Mouse (Mus musculus) layer of hippocampus, postnatal 14 days (tissue): Measurements from ENCODE around the gene Sult2b1. TPM values are rescaled to one million over a fixed set of nuclear protein-coding genes. Genes with fewer than 3 reads are reported as not detected.

Source experiments
- DNase-seq, 2 experiments: peaks; one replicate each; pipeline ENCODE4 v3.0.0; 2021 to 2022; ENCODE audit warnings: low spot score in 2 of 2, mixed read lengths in 1 of 2
- total RNA-seq, 2 experiments: library from RNA; stranded (reverse); gene quantifications; 2 replicates each; pipeline ENCODE4 v1.2.3; 2021

Sult2b1 gene
- total RNA-seq, 2 experiments from 2014 or later = 8.7 to 12.0 TPM

GRCm38 (mm10) chr7:45730727-45731431, 53.6 kb downstream of the Sult2b1 start:
- DNase-seq = no peak

GRCm38 (mm10) chr7:45727625-45728024, 56.8 kb downstream of the Sult2b1 start:
- DNase-seq = no peak

GRCm38 (mm10) chr7:45726419-45726818, 58.0 kb downstream of the Sult2b1 start:
- DNase-seq = no peak

GRCm38 (mm10) chr7:45725713-45726112, 58.8 kb downstream of the Sult2b1 start, which contains the start of gene Spaca4:
Spaca4 (minus strand) TSS chr7:45725813.
- no peak for DNase-seq

GRCm38 (mm10) chr7:45725151-45725550, 59.3 kb downstream of the Sult2b1 start:
- no peak for DNase-seq

GRCm38 (mm10) chr7:45723781-45724180, 60.7 kb downstream of the Sult2b1 start:
- no peak for DNase-seq

GRCm38 (mm10) chr7:45723301-45723700, 61.2 kb downstream of the Sult2b1 start:
- no peak for DNase-seq

- DNase-seq = no peak
Measured at GRCm38 (mm10) chr7:45722348-45722713, 62.1 kb downstream of the Sult2b1 start.

- no peak for DNase-seq
Measured at GRCm38 (mm10) chr7:45721642-45722347, 62.7 kb downstream of the Sult2b1 start.

- no peak for DNase-seq
Measured at GRCm38 (mm10) chr7:45721234-45721571, 63.3 kb downstream of the Sult2b1 start.

GRCm38 (mm10) chr7:45720413-45721233, 63.8 kb downstream of the Sult2b1 start, which contains the start of gene Fam83e:
Fam83e (plus strand) TSS chr7:45721212.
- DNase-seq = no peak

- DNase-seq = no peak
Measured at GRCm38 (mm10) chr7:45719738-45720412, 64.6 kb downstream of the Sult2b1 start.

GRCm38 (mm10) chr7:45719180-45719579, 65.3 kb downstream of the Sult2b1 start:
- no peak for DNase-seq

- DNase-seq = no peak
Measured at GRCm38 (mm10) chr7:45718331-45718730, 66.1 kb downstream of the Sult2b1 start.

- DNase-seq = peak; percentile 99
Measured at GRCm38 (mm10) chr7:45717918-45718297, 66.6 kb downstream of the Sult2b1 start, which contains the start of gene Sphk2. Sphk2 (minus strand) TSS chr7:45718002.

- no peak for DNase-seq
Measured at GRCm38 (mm10) chr7:45716952-45717917, 67.2 kb downstream of the Sult2b1 start.

- no peak for DNase-seq
Measured at GRCm38 (mm10) chr7:45716460-45716857, 68.0 kb downstream of the Sult2b1 start.

- DNase-seq = no peak
Measured at GRCm38 (mm10) chr7:45715741-45716459, 68.6 kb downstream of the Sult2b1 start.

GRCm38 (mm10) chr7:45715090-45715708, 69.3 kb downstream of the Sult2b1 start, which contains the start of gene Rpl18:
Rpl18 (plus strand) TSS chr7:45715457.
- peak; percentile 97 to 99 for DNase-seq
